Mouse (Mus musculus) central nervous system, embryonic 18 days (tissue): ENCODE data around the gene Hrnr. TPM values are rescaled to one million over a fixed set of nuclear protein-coding genes. Genes with fewer than 3 reads are reported as not detected.

Source experiments
- polyA plus RNA-seq: library from polyadenylated mRNA; depleted of rRNA; stranded (reverse); fragments of >200 nt; gene quantifications from 2 replicates; pipeline ENCODE4 v1.2.3, GENCODE M21; 2012; rRNA removed

The Hrnr gene
- polyA plus RNA-seq: not detected in 2 replicates

DNA sequence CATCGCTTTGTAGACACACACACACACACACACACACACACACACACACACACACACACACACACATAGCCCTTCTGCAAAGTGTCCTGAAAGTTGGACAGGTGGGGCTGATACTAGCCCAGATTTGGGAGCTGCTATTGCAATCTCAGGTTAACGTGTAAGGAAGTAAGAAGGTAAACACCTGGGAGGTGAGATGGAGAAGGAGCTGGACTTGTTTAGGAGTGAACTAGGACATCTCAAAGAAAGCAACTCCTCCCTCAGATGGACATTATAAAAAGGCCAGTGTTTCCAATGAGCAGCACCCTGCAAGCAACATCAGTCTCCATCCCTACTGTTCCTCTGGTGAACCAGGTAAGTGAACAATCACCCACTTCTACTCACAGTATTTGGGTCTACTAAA is at the start of gene Hrnr:
Gene Hrnr (plus strand): TSS at position 301 of the 400 bp plus-strand sequence.

DNA sequence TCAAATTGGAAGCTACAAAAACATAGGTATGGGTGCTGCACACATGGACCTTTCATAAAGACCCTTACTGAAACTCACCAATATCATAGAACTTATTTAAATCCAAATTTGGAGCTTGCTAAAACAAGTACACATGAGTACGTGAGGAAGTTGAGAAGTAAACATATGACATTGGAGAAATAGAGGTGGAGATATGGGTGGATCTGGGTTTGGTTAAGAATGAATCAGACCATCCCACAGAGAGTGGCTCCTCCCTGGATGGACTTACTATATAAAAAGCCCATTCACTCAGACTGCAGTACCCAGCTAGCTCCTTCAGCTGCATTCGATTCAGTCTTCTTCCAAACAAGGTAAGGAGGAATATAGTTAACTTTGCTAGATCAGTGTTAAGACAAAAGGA is 46.3 kb upstream of the Hrnr start, which contains the start of gene Flg:
Gene Flg (plus strand): TSS at position 301 of the 400 bp plus-strand sequence.

Other genes with a start within 250 kb of the Hrnr start
- not detected in 2 replicates for gene Crnn, start 175.0 kb upstream of the Hrnr start, polyA plus RNA-seq
- not detected in 2 replicates for gene Flg2, start 122.5 kb upstream of the Hrnr start, polyA plus RNA-seq
- gene Flg, start 46.2 kb upstream of the Hrnr start, polyA plus RNA-seq: not detected in 2 replicates
- gene Rptn, start 74.0 kb downstream of the Hrnr start, polyA plus RNA-seq: not detected in 2 replicates
- 0.67 and 0.80 TPM in 2 replicates for gene Tchh, start 122.6 kb downstream of the Hrnr start, polyA plus RNA-seq
- 0.03 TPM in 1 of 2 replicates, not detected in the other for gene Tchhl1, start 149.0 kb downstream of the Hrnr start, polyA plus RNA-seq
- 58.6 and 85.5 TPM in 2 replicates for gene S100a11, start 200.7 kb downstream of the Hrnr start, polyA plus RNA-seq
- 123 and 162 TPM in 2 replicates for gene S100a10, start 235.3 kb downstream of the Hrnr start, polyA plus RNA-seq